Mouse (Mus musculus) cerebellum, adult (tissue): Measurements from ENCODE around the gene Sectm1b.
"Not testable (repeated sequence)": the region's sequence is repeated elsewhere in the genome, so short reads cannot be mapped to it uniquely, and the experiment has no call there.

Experiments
- ATAC-seq: cut with Nextera tagmentation; 2 replicates; pipeline ENCODE4 v1.9.2; 2017; ENCODE audit warnings: mild to moderate bottlenecking, moderate library complexity, mixed read lengths; ENCODE audit not compliant: insufficient number of reproducible peaks, low FRiP score, low TSS enrichment

Sectm1b gene

DNA sequence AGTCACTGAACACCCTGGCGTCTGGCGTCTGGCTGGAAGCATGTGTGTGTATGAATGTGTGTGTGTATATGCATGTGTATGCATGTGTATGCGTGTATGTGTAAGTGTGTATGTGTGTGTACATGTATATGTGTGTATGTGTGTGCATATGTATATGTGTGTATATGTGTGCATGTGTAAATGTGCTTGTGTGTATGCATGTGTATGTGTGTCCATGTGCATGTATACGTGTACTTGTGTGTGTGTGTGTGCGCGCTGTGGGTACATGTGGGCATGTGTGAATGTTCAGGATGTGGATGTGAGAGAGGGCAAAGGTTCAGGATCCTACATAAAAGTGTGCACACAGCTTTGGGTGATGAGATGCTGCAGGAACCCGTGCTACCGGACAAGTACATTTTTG, 17.0 kb upstream of the Sectm1b start:
- ATAC-seq = no peak

DNA sequence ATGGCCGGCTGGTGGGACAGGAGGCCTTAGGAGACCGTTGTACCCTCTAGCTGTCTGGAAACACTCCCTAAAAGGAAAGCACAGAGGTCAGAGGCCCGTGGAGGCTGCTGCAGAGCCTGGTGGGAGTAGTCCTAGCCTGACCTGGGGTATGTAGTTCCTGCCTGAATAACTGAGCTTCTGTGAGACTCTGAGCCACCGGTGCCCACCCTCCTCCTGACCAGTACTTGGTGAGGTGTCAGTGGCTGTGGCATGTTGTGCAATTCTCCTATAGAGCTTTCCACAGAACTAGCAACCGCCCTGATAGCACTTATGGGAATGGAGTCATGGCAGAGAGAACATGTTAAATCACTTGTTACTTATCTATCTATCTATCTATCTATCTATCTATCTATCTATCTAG, 12.3 kb upstream of the Sectm1b start:
- no peak for ATAC-seq

DNA sequence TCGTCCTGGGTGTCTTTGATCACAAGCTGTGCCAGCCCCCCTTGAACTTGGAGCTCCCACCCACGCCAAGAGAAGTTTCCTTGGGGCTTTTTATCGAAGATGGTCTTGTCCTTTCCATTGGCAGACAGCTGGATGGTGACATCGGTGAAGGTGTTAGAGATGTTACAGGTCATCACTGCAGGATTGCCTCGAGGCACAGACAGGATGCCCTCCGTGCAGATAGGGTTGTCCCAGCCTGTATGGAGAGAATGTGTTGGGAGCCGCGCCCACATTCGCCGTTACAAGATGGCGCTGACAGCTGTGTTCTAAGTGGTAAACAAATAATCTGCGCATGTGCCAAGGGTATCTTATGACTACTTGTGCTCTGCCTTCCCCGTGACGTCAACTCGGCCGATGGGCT, 6.3 kb upstream of the Sectm1b start:
- not testable (repeated sequence) for ATAC-seq

DNA sequence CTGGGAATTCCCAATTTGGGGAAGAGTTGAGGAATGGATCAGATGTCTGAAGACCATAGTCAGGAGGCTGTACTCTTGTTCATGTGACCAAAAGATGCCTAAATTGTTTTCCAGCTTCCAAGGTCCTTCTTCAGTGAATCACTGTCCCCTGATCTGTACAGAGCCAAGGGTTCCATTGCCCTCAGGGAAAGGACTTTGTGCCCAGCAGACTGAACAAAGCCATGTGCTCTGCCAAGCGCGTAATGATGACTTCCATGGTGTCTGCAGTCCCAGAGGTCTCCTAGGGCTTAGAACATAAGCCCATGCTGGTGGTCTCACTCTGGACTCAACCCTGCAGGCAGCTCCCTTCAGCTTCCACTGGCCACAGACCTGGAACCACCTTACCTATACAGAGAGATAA, 4.5 kb upstream of the Sectm1b start:
- ATAC-seq = no peak

DNA sequence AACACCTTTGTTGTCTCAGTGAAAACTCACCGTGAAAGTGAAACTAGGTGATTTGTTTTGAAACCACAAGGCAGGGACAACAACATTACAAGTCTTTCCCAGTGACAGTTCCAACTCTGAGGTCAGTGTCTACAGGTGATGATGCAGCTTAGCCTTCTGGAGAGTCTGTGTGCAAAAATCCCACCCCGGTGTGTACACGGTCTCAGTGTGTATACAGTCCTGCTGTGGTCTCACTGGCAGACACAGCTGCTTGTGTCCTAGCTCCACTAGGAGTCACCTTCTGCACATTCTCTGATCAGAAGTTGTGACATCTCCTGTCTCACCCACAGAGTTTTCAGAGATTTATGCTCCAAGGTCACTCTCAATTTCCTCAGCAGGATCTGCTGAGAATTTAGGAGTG, 828 bp upstream of the Sectm1b start:
- ATAC-seq = no peak

DNA sequence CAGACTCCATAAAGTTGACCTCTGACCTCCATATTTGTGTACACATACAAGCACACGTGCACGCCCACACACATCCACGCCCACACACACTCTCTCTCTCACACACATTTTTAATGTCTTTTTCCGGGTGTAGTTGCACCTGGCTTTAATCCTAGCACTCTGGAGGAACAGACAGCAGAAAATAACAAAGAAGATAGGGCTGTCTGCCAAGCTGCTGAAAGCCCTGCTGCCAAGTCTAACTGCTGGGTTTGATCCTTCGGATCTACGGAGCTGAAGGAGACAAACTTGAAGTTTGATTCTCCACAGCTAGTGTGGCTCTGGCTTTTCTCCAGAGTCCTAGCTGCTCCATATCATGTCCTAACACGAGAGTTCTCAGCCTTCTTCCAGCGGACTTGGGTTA, 1.8 kb downstream of the Sectm1b start:
- ATAC-seq = no peak

DNA sequence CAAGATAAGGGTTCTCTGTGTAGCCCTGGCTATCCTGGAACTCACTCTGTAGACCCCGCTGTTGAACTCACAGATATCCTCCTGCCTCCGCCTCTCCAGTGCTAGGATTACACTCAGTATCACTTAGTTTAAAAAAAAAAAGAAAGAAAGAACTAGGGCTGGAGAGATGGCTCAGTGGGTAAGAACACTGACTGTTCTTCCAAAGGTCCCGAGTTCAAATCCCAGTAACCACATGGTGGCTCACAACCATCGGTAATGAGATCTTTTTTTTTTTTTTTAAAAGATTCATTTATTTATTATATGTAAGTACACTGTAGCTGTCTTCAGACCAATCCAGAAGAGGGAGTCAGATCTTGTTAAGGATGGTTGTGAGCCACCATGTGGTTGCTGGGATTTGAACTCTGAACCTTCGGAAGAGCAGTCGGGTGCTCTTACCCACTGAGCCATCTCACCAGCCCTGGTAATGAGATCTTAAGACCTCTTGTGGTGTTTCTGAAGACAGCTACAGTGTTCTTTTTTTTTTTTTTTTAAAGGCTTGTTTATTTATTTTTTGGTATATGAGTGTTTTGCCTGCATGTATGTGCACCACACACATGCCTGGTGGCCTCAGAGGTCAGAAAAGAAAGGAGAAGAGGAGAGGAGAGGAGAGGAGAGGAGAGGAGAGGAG, 2.8 kb downstream of the Sectm1b start:
- ATAC-seq = not testable (repeated sequence)

DNA sequence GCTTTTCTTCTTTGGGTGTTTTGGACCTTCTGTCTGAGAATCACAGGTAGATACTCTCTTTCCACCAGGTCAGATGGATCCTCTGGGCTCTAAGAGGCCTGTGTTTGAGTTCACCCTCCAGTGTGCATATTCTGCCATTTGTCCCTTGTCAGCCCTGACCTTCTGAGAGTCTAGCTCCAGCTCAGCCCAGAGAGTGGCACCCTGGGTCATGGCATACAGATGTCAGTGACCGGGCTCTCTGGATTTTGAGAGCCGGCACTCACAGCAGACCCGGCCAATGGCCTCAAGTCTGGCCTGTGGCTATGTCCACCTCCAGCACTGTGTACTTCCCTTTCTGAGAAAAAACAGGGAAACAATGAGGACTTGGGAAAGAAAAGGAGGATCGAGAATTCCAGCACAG, 3.9 kb downstream of the Sectm1b start:
- ATAC-seq = no peak

DNA sequence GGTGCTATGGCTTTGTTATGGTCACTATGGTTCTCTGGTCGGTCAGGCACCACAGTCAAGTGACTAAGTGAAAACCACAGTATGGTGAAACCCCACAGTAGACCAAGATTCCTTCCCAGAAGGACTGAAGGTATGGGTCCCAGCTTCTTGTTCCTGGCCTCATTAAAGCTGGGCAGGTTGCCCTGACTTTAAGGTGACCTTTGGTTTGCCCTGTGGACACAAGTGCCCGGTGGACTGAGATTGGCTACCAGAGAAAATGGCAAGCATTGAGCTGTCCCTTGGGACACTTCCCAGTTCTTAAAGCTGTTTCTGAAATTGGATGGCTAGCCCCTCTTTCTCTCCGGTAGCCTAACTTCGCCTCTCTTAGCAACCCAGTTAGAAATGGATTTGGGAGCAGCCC, 4.4 kb downstream of the Sectm1b start:
- no peak for ATAC-seq

DNA sequence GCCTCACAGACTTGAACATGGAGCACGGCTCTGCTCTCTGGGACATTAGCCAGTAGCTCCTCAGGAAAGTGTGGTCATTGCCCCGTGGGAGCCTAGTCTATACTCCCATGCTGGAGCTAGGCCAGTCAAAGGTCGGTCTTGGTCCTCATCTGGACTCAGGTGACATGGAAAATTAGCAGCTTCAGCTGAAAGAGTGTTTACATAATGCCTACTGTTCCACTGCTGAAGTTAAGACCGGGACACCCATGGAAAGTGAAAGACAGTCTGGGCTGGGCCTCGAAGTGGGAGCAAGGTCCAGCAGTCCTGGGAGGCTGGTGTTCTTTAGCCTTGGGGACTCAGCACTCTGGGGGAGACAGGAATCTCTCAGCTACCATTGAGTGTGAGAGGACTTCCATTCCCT, 5.2 kb downstream of the Sectm1b start:
- ATAC-seq = no peak

DNA sequence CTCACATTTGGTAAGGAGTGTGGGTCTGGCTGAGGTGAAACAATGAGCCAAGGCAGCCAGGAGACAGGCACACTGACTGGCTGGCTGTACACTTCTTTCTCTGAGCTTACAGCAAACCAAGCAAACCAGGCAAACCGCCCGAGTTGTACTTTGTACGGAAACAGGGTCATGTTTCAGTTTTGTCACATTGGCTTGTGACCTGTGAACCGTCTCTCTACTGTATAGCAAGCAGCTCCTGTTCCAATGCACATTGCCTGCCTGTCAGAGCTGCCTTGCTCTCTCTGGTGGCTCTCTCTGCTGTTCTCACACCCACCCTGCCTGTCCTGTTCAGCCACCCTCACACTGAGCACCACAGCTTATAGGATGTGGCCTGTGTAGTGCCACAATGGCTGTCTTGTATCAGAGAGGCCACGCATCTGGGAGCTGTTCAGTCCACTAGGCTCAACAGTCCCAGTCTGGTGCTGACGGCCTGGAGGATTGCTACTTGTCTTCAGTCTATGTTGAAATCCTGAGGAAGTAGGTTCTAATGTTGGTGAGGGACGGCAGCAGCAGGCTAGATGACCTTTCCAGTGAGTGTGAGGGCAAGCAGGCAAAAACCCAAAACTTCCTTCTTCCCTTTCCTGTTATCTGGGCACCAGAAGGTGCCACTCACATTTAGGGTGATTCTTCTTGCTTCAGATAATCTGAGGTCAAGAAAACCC, 6.7 kb downstream of the Sectm1b start:
- ATAC-seq = no peak

DNA sequence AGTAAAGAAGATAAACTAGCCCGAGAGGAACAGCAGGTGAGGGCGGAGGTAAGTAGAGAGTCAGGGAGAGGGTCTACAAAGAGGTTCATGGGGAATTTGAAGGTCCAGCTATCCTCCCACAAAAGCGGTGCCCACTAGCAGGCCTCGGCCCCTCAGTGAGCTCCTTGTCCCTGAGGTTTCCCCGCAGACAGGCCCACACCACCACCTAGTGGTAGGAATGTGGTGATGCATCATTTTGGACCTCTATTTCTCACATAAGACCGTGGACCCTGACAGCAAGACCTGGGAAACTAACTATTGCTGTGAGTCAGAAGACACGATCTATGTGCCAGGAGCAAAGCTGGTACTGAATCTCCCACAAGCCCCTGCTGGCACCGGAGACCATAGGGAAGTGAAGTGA, 9.8 kb downstream of the Sectm1b start:
- peak; percentile 49; the same call in 1 of the 2 replicates for ATAC-seq

DNA sequence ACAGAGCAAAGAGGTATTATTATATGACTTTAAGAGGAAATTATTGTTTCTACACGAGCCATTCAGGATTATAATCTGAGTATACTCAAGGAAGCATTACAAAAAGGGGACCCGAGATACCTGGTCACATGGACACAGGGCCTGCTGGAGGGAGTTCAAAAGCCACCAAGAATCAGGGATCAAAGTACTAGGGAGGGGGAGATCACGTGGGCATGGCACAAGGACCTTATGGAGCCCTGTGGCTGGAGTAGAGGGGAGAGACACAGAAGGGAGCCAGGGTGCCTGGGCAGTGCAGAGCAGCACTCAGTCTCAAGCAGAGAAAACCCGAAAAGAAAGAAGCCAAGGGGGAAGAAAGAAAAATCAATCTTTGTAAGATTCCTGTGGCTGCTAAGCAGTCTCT, 11.0 kb downstream of the Sectm1b start:
- no peak for ATAC-seq

DNA sequence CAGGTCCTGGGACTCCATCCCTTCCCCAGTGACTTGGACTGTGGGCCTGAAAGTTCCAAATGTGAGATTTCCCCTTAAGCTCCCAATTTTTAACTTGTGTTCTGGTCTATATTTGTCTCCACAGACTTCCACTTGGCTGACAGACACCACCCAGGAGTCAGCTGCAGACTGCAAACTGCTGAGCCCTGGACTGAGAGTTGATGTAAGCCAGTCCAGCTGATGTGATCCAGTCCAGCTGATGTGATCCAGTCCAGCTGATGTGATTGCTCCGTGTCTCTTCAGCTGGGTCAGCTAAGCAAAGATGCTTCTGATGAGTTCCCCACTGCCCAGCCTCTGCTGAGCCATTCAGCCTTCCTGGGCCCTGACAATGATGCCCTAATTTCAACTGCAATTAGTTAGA, 11.6 kb downstream of the Sectm1b start:
- ATAC-seq = no peak

DNA sequence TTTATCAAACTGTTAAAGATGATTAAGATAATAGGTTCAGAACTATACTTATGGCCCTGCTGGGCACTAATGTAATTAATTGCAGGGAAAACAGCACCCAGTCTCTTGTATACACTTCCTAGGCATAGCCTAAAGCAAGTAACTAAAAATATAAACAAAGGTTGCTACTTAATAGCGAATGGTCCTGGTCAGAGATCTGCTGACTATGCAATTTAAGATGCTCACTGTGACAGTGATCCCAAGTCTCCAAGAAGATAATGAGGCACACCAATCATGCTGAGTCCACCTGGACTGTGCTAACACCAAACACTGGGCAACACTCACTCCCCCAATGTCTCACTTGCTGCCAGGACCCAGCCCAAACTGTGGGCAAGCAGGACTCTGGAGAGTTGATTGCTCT, 13.5 kb downstream of the Sectm1b start:
- no peak for ATAC-seq

DNA sequence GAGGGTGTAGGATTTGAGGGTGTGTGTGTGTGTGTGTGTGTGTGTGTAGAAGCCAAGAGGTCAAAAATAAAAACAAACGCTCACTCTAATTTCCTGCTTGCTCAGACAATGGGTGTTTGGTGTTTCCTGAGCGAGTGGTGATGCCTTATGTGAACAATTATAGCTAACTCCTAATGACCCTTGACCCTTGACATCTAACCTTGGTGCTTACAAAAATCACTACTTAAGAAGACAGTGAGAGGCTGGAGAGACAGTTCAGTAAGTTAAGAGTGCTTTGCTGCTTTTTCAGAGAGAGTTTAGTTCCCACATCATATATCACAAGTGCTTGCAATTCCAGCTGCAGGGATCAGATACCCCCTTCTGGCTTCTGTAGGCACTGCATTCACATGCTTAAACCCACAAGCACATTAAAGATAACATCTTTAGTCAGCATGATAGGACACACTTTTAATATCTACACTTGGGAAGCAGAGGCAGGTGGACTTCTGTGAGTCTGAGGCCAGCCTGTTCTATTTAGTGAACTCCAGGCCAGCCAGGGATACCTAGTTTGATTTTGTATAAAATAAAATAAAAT, 15.5 kb downstream of the Sectm1b start:
- ATAC-seq = no peak

DNA sequence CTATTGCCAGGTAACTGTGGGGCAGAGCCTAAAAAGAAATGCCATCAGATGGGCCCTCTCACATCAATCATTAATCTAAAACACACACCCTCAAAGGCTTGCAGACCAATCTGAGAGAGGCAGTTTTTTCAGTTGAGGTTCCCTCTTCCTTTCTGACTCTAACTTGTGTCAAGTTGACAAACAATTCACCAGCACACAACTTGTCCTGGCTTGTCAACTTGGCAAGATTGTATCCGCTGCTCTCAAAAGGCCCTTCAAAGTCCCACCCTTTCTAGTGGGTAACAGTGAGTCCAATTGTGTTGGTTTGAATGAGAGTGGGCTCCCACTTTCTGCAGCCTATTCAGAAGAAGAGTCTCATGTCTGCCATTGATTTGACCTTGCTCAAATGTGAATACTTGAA, 18.1 kb downstream of the Sectm1b start:
- no peak for ATAC-seq

DNA sequence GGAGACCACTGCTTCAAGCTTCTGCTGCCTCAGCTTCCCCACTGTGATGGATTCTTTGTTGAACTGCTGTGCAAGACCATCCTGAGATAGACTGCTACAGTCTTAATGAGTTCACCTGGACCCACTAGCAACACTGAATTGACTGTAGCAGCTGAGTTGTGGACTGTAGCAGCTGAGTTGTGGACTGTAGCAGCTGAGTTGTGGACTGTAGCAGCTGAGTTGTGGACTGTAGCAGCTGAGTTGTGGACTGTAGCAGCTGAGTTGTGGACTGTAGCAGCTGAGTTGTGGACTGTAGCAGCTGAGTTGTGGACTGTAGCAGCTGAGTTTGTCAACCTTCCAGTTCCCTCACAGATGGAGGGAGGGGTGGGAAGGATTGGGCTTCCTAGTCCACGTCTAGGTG, 20.3 kb downstream of the Sectm1b start:
- ATAC-seq = not testable (repeated sequence)

DNA sequence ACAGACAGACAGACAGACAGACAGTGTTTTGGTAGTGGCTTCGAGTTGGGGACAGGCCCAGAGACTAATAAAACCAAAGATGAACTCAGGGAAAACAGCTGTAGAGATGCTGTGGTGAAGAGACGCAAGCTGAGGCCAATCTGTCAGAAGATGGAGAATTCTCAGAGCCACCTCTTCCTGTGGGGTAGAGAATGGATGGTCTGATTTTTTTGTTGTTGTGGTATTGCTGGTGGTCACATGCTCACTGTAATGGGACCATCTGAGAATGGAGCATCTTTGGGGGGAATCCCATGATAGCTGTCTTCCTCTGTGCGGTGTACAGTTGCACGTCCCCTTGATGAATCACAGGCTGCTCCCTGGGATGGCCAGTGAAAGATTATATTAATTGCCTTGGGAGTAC, 20.9 kb downstream of the Sectm1b start:
- ATAC-seq = no peak

DNA sequence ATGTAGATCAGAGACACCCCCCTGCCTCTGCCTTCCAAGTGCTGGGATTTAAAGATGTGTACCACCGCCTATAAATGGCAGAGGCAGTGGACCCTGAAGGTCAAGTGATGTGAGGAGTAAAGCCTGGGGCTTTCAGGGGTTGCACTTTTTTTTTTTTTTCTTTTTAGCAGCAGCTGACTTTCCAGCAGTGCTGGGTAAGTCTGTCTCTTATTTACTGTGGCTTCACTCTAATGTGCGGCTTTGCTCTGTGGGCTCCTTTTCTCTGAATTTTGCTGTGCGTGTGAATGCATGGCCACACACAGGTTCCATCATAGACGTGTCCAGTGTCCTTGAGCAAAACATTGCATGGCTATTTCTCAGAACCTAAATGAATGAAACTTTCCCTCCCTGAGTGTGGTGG, 21.7 kb downstream of the Sectm1b start:
- ATAC-seq = no peak

DNA sequence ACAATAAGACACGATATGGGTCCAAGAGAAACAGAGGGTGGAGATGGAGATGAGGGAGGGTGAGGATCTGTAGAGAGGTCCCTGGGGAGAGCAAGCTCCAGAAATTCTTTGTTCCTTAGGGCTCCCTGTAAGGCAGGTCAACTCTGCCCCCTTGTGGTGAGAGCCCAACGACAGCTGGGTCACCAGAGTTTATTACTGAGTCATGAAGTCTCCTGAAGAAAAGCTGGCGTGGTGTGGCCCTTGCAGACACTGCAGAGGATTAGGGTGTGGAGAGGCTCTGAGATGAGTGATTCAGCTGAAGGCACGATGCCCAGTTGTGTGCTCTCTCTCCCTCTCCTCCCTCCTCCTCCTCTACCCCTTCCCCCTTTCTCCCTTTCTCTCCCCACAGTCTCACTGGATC, 22.2 kb downstream of the Sectm1b start:
- peak; percentile 64; the same call in 1 of the 2 replicates for ATAC-seq

DNA sequence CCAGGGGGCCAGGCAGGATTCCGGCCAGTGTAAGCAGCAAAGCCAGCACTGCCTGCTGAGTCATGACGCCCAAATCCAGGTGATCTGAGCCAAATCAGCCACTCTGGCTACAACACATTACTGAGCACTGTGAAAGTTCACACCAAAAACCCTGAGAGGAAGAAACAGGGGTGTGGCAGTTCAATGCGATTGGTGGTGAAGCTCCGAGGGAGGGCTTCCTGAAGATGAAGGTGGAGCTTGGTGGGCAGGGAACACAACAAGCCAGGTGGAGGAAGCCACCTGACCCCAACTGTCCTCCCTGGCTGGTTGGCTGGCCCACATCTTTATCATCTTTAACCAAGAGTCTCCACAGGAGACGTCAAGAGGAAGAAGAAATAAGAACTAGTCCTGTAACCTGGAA, 24.1 kb downstream of the Sectm1b start, which contains the start of gene Cd7:
Gene Cd7 (minus strand): TSS at position 117 of the 400 bp plus-strand sequence.
- ATAC-seq = no peak
